Mouse (Mus musculus): ENCODE measurements at regions not wholly inside any gene's neighbourhood (a gene's known extent, or its start where the extent isn't known, plus 50 kb on each side); places are given as distances from the start of the nearest gene placed in this dataset.

DNA sequence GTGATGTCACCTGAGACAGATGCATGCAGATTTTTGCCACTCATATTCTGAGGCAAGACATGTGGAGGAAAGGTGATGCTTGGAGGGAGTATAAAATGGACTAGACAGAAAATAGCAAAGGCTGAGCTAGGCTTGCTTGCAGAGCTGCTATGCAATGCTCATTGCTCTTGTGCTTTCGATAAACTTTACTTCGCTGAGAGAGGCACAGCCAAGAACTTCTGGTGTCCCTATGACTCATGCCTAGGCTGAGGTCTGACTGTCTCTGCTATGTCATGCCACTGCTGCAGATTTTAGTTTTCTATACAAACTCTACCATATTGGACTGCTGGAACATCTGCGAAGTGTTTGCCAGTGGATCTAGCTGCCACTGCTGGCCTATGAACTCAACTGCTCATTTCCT is 687.5 kb upstream of the Pou3f3 start:
- no peak for DNase-seq

DNA sequence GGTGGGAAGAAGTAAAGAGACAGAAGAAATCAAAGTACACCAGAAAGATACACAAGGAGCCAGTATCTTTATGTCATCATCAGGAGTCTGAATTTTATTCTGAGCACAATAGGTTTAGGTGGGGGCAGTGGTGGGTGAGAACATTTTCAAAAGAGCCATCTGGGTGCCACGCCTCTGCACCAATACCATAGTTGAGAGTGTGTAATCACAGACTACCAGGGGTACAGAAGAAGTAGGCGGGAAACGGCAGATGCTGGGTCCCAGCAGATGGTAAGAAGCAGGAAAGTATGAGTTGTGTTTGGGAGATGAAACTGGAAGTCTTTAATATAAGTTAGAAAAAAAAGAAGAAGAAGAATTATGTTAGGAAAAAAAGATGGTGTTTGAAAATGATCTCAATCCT is 682.7 kb upstream of the Pou3f3 start:
- DNase-seq: no peak

DNA sequence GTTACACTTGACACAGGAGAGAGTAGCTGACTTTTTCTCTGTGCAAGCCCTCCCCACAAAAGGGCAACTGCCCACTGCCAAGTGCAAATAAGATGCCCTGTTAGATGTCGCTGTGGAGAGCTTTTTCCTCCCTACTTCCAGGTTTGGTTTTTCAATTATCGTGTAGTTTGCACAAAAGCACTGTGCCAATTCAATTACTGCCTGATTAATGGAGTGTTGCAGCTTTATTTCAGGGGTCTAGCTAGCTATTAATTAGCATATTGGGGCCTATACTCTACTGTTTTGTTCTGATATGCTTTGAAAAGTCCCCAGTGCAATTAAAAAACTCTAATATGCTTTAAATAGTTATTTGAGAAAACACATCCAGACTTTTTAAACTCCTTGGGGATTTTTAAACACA is 676.6 kb upstream of the Pou3f3 start:
- no peak for DNase-seq

DNA sequence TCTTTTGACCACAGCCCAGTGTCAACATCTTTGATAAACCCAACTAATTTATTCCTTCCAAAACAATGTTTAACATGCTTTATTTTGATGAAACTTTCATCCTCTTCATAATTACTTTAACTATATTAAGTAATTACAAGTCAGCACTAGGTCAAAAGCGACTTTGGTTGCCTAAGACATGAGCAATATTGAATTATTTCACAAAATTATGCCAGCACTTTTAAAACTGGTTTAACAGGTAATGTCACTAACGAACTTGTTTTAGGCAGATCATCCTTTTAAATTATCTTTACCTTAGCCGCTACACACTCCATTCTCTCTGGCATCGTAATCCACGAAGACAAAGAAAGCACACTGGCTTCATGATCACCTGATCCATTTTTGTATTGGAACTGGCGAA is 669.8 kb upstream of the Pou3f3 start:
- no peak for DNase-seq

DNA sequence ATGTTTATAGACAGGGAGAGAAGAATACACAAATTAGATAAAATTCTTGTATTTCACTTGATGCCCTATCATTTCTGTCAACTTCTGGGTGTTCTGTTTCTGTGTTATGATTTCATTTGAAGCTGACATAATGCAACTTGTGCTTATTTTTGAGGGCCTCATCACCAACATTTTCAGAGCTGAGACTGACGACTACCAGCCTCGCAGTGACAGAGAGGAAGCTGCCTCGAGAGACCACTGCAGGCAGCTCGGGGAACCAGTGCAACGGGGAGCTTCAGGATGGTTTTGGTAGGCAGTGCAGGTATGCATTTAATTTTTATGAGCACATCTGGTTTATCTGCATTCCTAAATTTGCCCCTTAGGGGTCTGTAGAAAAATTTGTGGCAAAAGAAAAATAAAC is 669.1 kb upstream of the Pou3f3 start:
- no peak for DNase-seq

DNA sequence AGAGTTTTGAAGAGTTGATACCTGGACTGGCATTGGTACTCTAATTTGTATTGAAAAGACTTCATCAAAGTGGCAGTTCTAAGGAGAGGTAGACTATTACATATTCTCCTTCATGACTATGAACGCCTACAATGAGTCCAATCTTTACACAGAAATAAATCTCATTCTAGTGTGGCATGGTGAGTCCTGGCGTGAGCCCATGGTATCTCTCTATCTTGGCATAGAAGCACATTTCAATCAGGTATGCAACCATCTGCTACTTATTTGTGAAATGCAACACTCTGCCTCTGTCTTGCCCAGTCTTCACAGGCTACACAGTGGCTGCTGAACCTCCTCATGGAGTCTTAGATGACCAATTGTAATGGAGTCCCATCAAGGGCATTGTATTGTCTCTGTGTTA is 661.8 kb upstream of the Pou3f3 start:
- DNase-seq: no peak

DNA sequence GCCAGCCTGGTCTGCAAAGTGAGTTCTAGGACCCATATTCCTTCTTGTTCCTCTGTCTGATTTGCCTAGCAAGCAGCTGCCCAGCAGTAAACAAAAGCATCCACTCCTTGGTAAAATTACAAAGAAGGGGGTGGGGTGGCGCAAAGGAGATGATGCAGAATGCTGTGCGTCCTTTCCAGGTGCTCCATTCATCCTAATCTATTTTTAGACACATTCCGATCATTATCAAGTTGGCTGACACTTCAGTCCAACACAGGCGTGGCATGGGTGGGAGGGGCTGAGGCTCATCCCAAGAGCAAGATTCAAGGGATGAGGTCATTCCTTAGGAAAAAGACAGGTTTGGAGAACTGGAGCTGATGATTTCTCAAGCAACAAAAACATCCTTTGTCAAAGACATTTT is 660.2 kb upstream of the Pou3f3 start:
- no peak for DNase-seq

DNA sequence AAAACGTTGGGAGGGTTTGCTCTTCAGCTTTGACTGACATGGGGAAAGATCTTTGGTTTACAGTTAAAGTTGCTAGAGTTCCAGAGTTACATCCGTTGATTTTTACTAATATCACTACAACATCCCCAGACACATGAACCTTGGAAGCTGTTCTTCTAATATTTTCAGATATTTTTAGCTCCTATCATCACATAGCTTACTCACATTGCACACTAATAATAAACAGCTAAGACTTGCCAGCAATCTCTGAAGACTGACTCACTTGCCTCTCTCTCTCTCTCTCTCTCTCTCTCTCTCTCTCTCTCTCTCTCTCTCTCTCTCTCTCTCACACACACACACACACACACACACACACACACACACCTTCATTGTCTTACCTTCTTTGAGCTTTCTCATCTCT is 654.0 kb upstream of the Pou3f3 start:
- DNase-seq: no peak

DNA sequence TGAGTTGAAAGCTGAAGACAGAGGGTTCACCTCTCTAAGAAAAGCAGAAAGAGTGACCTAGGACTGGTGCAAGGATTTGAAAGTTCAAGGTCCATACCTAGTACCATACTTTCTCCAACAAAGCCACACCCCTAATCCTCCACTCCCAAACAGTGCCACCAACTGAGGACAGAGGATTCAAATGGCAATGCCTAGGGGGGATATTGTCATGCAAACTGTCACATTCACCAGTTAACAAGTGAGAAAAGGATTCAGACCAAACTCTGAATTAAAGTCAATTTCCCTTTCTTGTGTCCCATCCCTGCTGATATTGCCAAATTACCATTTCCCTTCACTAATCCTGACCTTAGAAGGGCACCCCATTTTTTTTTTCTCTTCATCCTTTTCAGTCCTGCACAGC is 637.1 kb upstream of the Pou3f3 start:
- DNase-seq: no peak

DNA sequence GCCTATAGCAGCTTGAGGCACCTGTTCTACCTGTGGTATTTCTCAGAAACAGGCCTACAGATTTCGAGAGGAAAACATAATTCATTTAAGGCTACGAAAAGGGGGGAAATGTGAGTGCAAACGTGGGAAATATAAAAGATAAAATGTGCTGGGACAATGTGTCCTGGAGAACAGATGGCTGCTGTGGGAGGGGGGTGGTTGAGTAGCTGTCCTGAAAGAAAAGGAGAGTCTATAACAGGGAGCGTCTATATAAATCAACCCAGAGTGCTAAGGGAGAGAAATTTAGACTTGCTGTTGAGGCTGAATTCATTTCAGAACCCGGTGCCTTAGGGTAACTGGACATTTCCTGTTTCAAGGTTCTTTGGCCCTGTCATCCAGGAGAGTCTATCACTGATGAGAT is 625.5 kb upstream of the Pou3f3 start:
- no peak for DNase-seq

DNA sequence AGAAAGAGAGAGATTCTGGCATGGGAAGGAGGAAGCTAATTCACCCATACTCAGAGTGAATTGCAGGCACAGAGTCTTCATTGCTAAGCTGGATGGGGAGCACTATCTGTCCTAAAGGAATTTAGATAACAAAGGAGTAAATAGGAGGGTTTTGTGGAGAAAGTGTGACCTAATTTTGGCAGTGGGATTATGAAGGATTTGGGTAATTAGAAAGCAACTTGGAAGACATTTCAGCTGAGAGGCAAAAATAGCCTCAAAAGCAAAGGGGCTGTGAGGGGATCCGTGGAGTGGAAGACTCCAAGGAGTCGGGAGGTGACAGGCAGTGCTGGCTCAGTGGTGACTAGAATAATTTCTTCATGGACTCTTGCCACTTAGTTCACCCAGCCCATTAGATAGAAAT is 599.5 kb upstream of the Pou3f3 start:
- DNase-seq: no peak

DNA sequence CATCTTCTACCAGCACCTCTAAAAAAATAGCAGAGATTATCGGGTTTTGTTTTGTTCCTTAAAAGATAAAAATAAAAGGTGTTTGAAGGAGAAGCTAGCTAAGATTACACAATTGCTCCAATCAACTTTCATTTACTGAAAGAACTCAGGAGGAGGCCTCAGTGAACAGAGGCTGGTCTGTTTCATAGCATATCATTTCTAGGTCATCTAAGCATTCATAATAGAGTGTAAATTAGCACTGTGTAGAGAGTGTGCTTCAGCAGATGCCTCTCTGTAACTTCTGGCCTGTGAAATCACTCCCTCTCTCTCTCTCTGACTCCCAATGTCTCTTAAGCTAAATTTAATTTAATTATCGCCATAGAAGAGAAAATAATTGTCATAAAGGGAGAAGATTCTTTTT is 597.0 kb upstream of the Pou3f3 start:
- no peak for DNase-seq

DNA sequence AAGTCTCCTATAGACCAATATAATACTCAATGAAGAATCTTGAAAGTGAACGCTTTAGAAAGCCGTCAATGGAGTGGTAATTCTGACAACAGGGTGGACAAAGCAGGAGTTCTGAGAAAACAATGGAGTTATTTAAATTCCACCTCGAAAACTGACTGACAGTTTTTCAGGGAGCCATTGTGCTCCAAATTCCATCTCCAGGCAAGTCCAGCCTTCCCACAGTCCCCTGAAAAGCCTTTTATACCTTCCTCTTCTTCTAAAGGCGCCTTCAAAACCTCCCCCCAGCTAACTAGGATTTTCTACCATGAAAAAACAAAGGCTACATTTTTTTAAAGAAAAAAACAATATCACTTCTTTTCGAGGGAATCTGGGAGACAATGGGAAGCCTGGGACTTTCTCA is 588.0 kb upstream of the Pou3f3 start:
- DNase-seq: no peak

DNA sequence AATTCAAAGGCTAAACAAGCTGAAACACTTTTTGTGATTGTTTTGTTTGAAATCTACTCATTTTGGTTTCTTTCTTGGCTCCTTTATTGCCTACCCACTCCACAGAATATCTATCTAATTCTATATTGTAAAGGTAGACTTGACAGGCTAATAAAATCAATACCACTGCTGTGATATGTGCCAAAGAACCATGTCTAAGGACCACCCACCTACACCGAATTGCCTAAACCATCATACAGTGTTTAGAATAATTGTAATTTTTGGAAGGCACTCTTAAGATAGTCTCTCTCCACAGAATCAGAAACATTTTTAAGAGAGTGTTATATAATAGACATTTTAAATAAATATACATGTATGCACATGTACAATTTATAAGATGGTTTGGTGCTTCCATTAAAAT is 587.6 kb upstream of the Pou3f3 start:
- no peak for DNase-seq

DNA sequence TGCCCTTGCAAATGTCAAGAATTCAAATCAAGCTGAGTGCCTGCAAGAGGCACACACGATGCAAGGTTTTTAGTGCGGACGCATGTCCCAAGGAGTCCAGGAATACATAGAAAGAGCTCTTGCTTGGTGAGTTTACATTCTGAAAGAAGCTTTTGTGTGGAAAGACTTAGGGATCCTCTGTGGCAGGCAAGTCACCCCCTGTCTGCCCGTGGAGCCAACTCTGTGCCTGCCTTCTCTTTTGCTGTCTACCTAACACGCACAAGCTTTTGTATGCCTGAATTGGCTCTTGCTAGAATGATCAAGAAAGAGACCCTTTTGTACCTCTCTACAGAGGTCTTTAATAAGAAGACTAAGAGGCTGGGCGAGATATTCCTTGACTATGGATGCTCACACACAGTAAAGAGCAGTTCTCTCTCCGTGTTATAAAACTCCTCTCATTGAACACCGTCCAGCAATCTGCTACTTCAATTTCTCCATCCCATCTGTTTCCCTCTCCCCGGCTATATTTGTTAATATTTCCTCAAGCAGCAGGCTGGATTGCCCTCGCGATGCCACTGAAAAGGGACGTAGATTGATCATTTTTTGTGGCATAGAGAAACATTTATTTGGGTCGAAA is 543.3 kb upstream of the Pou3f3 start:
- DNase-seq: no peak

DNA sequence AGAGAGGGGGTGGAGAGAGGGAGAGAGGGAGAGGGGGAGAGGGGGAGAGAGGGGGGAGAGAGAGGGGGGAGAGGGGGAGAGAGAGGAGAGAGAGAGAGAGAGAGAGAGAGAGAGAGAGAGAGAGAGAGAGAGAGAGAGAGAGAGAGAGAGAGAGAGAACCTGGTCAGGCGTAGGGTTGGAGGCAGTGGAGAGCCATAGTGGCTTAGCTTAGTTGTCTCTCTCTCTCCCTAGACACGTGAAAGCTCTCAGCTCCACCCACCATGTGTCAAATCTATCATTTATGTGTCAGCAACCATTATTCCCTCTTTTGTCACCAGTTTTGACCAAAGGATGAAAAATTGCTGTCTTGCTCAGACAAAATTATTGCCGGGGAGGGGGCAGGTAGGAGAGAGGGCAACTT is 542.7 kb upstream of the Pou3f3 start:
- no peak for DNase-seq

DNA sequence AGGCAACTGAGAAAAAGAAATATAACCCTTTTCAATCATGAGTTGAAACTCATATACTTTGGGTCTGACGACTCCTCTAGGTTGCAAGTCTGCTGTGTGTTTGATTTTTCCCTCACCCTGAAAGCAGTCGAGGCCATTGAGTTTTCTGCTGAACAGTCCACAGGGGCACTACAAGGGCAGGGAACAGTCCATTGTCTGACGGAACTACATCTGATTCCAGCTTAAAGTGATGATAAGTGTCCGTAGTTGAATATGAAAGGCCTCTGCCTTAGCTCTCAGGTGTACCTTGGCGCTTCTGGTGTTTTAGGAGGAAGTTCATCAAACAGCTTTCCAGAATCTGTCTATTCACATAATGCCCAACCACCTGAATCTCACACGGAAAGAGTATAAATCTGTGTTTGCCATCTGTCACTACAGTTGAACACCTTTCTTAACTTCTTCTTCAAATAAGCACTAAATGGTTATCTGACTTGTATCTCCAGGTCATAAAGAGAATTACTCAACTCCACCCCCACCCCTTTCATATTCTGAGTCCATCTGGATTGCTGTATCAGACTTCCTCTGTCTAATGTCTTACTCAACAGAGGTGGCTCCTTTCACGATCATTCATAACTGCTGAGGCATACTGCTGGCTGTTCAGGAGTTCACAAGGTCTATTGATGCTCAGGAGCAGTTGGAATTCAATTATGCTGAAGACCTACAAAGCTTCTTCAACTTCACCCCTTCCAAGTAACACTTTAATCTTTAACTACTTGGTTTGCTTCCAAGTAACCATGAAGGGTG is 527.6 kb upstream of the Pou3f3 start:
- DNase-seq: no peak

DNA sequence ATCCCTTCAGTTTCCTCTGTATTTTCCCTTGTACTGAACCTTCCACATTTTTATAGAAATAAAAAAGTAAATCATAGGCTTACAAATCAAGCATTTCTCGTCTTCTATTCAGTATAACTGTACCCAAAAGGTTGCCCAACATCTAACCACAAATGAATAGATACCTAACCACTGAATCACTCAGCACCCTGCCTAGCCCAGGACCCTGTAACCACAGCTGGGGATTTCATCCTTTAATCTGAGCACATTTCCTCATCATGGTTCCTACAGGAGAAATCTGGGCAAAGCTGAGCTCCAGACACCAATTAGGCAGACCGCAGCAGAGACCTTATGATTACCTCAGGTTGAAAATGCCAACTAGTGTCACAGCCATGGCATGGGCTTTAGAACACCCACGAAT is 526.1 kb upstream of the Pou3f3 start:
- no peak for DNase-seq

DNA sequence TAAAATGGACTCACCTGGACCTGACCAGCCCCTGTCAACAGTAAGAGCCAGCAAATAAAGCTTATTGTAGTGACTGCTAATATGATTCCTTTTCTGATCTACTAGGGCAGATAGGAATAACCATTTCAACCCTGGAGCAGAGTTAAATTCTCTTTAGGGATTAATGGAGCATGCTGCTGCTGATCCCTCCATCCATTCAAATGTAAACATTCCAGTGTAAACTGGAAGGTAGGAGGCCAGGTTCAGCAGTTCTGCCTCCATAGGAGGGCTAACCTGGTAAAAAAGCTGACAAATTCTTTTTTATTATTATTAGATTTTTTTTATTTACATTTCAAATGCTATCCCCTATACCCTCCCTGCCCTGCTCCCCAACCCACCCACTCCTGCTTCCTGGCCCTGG is 509.3 kb upstream of the Pou3f3 start:
- no peak for DNase-seq

DNA sequence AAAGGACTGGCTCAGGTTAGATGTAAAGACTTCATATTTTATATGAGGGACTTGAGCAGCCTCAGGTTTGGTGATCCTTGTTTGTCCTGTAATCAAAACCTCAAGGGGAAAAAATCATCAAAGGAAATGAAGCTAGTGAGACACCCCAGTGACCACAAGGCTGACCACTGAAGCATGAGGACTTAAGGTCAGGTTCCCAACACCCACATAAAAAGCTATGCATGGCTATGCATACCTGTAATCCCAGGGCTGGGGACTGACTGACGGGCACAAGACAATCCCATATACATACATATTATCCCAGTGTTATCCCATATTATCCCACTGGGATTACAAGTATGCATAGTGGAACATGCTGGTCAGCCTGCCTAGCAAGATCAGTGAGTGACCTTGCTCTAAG is 467.5 kb upstream of the Pou3f3 start:
- DNase-seq: no peak

DNA sequence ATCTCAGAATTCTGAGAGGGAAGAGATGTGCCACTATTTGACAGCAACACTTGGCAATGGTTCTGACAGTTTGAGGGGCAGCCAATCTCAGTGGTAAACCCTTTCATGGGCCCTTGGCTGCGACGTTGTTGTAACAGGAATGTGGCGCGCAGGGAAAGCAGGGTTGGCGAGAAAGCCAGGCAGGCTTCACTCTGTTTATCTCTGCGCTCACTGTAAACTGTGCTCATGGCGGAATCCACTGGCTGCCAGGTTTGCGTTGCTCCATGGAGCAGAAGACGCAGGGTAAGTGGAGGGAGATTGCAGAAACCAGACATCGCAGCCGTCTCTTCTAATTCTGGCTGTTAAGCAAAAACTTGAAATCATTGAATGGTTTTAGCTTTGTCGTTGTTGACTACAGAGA is 465.9 kb upstream of the Pou3f3 start:
- no peak for DNase-seq

DNA sequence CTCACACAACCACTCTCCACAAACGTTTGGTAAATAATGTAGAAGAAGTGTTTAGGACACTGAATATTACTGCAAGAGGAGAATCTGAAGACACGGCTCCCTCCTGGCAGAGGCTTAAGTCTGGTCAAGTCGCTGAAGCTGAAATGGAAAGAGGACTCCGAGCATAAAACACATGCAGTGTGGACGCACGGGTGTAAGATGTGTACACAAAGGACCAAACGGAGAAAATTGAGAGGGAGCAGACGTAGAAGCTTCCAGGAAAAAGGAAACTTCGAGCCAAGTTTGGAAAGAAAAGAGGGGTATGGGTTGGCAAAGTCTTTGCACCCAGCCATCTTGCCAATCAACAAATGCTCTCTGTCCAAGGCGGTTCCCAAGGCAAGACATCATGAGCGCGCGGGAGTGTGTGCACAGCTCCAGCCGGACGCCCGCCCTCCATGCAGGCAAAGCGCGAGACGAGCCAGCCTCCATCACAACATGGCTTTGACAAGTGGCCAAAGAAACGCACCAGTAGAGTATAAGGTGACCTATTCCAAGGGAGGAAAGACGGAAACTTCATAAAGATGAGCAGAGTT is 465.0 kb upstream of the Pou3f3 start:
- DNase-seq: no peak

DNA sequence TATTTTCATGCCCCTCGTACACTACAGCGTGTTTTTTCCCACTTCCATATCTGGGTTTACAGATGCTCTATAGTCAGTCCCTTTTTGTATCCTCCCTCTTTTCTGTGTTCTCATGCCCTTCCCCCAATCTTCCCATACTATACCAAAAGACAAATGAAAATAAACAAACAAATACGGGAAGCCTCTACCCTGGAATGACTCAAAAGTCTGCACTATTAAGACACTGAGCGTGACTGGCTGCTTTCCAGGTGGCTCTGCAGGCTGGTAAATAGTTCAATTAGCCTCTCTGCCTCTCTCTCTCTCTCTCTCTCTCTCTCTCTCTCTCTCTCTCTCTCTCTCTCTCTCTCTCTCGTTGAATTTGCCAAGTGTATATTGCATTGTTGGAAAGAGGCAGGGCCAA is 464.5 kb upstream of the Pou3f3 start:
- peak; percentile 5 for DNase-seq

DNA sequence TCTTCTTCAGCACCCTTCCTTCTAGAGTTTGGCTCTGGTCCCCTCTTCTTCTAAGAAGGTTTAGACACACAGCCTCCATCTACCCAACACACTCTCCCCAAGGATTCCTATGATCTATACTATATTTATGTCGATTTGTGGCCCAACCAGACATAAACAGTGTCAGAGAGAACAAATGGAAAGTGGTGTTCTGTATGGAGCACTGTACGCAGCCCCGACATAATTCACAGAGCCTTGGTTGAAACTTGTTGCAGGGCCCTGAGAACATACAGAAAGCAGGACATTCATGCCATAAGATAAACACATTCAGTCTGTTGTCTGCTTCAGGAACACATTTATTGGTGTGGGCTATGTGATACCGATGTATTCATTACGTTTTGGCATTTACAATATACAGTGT is 463.7 kb upstream of the Pou3f3 start:
- DNase-seq: no peak
